Mouse (Mus musculus) v-Abl transformed pro-B cells (cell line): Measurements from ENCODE around the gene Rwdd2a.

Source experiments
- in situ Hi-C, 2 experiments: fragments of 400-800 bp; cut with MboI; formaldehyde crosslinking; loops; one replicate each; pipeline ENCODE4 v1.15.1; 2025; ENCODE audit not compliant: unreplicated experiment in 2 of 2

Gene Rwdd2a

DNA sequence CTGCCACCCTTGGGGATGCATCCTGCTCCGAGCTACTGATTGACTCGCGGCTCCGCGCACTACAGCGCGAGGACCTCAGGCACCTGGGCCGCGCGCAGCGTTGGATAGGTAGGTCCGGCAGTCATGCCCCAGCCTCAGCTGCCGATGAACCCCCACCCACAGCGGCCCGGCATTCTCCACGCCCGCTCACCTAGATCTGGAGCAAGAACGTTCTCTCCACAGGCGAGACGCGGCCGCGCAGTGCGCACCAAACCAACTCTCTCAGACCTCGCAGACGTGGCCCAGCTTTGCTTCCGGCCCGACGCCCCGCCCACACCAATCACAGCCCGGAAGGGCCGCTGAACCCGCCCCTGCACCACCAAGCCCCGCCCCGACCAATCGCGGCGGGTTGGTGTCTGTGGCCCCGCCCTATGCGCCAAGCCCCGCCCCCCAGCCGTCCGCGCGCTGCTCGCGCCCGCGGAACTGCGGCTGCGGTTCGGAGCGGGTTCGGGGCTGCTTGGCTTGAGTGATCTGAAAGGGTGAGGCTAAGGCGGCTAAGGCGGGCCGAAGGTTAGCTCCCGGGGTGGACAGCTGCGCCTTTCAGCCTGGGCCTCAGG is at the start of gene Rwdd2a, which contains the start of gene Pgm3:
Gene Rwdd2a, plus strand, starts transcription at position 452 of the 596 bp plus-strand sequence.
Gene Pgm3, minus strand, starts transcription at position 303 of the 596 bp plus-strand sequence.
- in situ Hi-C loops: loop anchor here (5.0 kb wide), 2 partner anchors 104 to 794 kb away; partner anchors contain the start of gene Dop1a (in 2 of the 2)

GRCm38 (mm10) chr9:86522335-86522734 is 49.5 kb upstream of the Rwdd2a start:
- in situ Hi-C loops: no loop called here

GRCm38 (mm10) chr9:86525600-86525999 is 46.2 kb upstream of the Rwdd2a start:
- in situ Hi-C loops: no loop called here

GRCm38 (mm10) chr9:86534071-86534470 is 37.7 kb upstream of the Rwdd2a start:
- in situ Hi-C loops: no loop called here

- in situ Hi-C loops: no loop called here
Measured at GRCm38 (mm10) chr9:86543451-86543850, 28.3 kb upstream of the Rwdd2a start.

DNA sequence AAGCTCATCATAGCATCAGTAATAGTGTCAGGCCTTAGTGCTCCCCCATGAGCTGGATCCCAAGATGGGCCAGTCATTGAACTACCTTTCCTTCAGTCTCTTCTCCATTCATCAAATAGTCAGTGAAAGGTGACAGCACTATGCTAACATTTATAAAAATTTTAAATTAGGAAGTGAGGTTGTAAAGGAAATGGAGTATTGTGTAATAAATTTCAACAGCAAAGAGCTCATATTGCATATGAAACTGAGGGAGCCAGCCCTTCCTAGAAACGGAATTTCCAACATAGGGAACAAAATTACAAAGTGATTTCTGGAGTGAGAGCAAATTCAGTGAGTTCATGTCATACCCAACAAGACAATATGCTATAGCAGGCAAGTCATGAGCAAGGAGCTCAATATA is 27.2 kb upstream of the Rwdd2a start:
- in situ Hi-C loops: no loop called here

GRCm38 (mm10) chr9:86549637-86550162 is 22.1 kb upstream of the Rwdd2a start:
- in situ Hi-C loops: no loop called here

GRCm38 (mm10) chr9:86550717-86551116 is 21.1 kb upstream of the Rwdd2a start:
- in situ Hi-C loops: no loop called here

GRCm38 (mm10) chr9:86553886-86554285 is 17.9 kb upstream of the Rwdd2a start:
- in situ Hi-C loops: no loop called here

DNA sequence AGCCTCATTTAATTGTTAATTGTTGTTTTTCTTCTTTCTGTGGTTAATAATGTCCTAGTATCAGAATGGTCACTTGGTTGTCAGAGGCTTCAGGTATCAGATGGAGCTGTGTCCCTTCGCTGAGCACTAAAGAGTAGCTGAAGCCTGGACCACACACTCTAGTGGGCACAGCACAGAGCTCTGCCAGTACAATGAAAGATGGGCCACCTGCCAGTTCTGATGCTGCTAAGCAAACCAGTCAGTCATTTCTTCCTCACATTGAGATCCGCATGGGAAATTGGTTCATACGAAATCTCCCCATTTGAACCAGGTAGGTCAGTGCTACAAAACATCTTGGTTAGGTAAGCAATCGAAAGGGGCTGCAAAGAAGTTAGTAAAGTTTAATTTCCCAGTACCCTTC is 17.1 kb upstream of the Rwdd2a start:
- in situ Hi-C loops: no loop called here

- in situ Hi-C loops: loop anchor here in 1 of 2 experiments (10.0 kb wide), 1 partner anchor 816 kb away; the partner anchor contains the start of gene Ibtk
Measured at GRCm38 (mm10) chr9:86560543-86560942, 11.2 kb upstream of the Rwdd2a start.

DNA sequence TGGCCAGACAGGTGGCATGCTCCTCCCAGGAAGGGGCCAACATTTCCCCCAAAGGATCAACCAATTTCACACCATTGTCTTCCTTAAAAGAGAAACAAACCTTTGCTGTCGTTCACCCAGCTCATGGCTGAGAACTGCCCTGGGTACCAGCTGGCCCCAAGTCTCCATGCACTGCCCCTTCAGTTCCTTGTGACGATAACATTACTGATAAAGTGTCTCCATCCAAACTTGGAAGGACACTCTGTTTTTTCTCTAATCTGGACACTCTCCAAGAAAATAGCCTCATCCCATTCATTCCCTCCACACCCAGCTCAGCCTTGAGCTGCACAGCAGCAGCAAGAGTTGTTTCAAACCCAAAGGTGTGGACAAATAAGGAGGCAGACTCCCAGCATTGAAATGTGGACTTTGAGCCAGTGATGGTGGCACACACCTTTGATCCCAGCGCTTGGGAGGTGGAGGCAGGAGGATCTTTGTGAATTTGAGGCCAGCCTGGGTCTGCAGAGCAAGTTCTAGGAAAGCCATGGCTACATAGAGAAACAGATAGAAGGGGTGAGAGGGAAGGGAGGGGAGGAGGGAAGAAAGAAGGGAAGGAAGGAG is 2.4 kb upstream of the Rwdd2a start:
- in situ Hi-C loops: loop anchor here in 1 of 2 experiments (10.0 kb wide), 1 partner anchor 825 kb away; the partner anchor contains the start of gene Ibtk

DNA sequence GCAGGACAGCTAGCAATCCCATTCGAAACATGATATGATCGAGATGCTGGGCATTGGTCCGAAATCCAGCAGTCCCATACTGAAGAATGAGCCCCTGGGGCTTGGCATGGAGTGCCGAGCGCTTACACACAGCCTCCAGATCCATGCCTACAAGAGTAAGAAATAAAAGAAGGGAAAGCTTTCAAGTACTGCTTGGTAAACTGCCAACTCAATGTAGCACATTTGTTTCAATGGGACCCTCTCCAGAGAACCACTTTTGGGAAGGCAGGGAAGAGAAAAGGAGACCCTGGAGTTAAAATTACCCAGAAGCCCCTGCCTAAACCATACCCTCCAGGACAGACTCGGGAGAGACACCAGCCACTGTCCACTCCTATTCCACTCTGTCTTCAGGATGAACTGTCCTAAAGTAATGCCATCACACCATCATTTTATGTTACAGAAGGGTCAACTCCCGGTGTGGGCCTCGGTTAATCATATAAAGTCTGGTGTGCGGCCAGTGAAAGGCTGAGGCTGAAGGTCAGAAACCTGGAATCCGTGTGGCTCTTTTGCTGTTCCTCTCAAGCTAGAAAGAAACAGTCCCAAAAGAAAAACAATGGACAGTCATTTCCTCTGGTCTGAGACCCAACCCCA is 1.4 kb upstream of the Rwdd2a start:
- in situ Hi-C loops: loop anchor here (5.0 kb wide), 2 partner anchors 103 to 793 kb away; partner anchors contain the start of gene Dop1a (in 2 of the 2)

DNA sequence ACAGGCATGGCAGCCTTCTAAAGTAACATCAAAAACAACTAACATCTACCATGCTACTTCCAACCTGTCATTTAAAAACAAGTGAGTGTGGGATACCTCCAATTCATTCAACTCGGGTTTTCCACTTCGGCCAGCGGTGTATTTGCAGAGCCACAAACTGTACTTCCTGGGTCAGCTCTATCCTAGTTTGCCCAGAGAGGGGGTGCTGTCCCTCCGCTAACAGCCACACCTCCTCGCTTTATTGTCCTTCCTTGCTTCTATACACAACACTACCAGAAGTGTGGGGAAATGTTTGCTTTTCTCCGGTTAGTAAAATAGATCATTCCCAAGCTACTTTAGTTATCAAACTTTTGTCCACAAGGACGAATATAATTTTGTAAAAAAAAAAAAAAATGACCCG is 845 bp upstream of the Rwdd2a start:
- in situ Hi-C loops: loop anchor here (5.0 kb wide), 2 partner anchors 104 to 794 kb away; partner anchors contain the start of gene Dop1a (in 2 of the 2)

DNA sequence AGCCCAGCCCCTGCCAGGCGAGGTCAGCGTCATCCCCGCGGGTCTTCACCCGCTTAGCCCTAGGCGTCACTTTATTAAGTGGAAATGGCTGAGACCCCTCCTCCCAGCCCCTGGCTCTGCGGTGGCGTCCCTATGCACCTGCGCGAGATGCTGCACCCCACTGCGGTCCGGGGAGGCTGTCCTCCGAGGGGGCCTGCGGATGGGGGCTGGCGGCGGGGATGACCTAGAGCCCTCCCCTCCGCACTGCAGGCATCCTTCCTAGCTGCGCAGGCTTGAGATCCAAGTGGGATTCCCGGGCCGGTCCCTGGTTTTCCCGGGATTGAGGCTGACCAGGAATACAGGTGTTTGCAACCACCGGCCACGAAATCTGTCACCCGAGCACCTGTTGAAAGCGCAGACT is 405 bp downstream of the Rwdd2a start:
- in situ Hi-C loops: loop anchor here (5.0 kb wide), 2 partner anchors 105 to 795 kb away; partner anchors contain the start of gene Dop1a (in 2 of the 2)

GRCm38 (mm10) chr9:86572636-86573291 is 973 bp downstream of the Rwdd2a start:
- in situ Hi-C loops: loop anchor here (5.0 kb wide), 2 partner anchors 105 to 795 kb away; partner anchors contain the start of gene Dop1a (in 2 of the 2)

- in situ Hi-C loops: loop anchor here (5.0 kb wide), 2 partner anchors 106 to 796 kb away; partner anchors contain the start of gene Dop1a (in 2 of the 2)
Measured at GRCm38 (mm10) chr9:86573616-86574303, 2.0 kb downstream of the Rwdd2a start.

DNA sequence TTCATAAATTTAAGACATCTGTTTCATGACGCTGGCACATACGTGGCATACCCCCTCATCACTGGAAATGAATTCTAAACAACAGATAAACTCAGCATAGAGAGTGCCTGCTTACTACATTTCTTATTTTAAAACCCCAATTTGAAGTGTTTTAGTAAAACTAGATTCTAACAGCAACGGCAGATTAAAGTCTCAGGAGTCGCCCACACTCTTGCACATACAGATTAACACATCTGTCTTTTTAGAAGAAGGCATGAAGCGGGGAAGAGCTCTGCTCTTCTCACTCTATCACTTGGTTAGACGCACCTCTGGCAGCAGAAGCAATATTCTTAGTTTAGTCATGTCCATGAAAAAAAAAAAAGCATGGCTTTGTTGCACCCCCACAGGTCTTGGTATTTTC is 3.4 kb downstream of the Rwdd2a start:
- in situ Hi-C loops: loop anchor here in 1 of 2 experiments (5.0 to 25.0 kb wide), 2 partner anchors 798 to 1662 kb away; no protein-coding TSS in a partner anchor

- in situ Hi-C loops: loop anchor here (5.0 to 25.0 kb wide), 3 partner anchors 802 to 1658 kb away; no protein-coding TSS in a partner anchor
Measured at GRCm38 (mm10) chr9:86579657-86580056, 7.9 kb downstream of the Rwdd2a start.
